Mouse (Mus musculus) lung, embryonic 15.5 days (tissue): ENCODE data around the gene Jdp2. TPM values are rescaled to one million over a fixed set of nuclear protein-coding genes. Genes with fewer than 3 reads are reported as not detected.
A peak's percentile ranks its signal among the peaks of the same experiment; 100 is the strongest.
"Not testable (repeated sequence)": the region's sequence is repeated elsewhere in the genome, so short reads cannot be mapped to it uniquely, and the experiment has no call there.

Source experiments
- ATAC-seq: fragments of 200-750 bp; cut with Nextera tagmentation; 2 replicates; pipeline ENCODE4 v1.8.0; 2017; ENCODE audit warnings: moderate number of reproducible peaks, borderline replicate concordance; ENCODE audit not compliant: low FRiP score, low TSS enrichment; ENCODE audit errors: extremely low read depth
- H3K27ac ChIP-seq: fragments of 300-500 bp; sonication (generic); 2 replicates; pipeline ENCODE4 v1.5.1; 2015; ENCODE audit warnings: moderate library complexity, mild to moderate bottlenecking, inconsistent platforms
- H3K27me3 ChIP-seq: fragments of 300-500 bp; sonication (generic); 2 replicates; pipeline ENCODE4 v1.6.1; 2015; ENCODE audit warnings: inconsistent platforms
- H3K36me3 ChIP-seq: fragments of 300-500 bp; sonication (generic); 2 replicates; pipeline ENCODE4 v1.6.1; 2015; ENCODE audit warnings: inconsistent platforms
- H3K4me1 ChIP-seq: fragments of 300-500 bp; sonication (generic); 2 replicates; pipeline ENCODE4 v1.6.1; 2015; ENCODE audit warnings: inconsistent platforms
- H3K4me2 ChIP-seq: fragments of 300-500 bp; sonication (generic); 2 replicates; pipeline ENCODE4 v1.6.1; 2015; ENCODE audit warnings: inconsistent platforms, mild to moderate bottlenecking, moderate library complexity
- H3K4me3 ChIP-seq: fragments of 300-500 bp; sonication (generic); 2 replicates; pipeline ENCODE4 v1.5.1; 2015; ENCODE audit warnings: mild to moderate bottlenecking, inconsistent platforms
- H3K9ac ChIP-seq: fragments of 300-500 bp; sonication (generic); 2 replicates; pipeline ENCODE4 v1.6.1; 2015; ENCODE audit warnings: inconsistent platforms
- H3K9me3 ChIP-seq: fragments of 300-500 bp; sonication (generic); 2 replicates; pipeline ENCODE4 v1.6.1; 2016; ENCODE audit warnings: inconsistent platforms
- WGBS: fragments of 180-500 bp; shearing (Covaris S2); methylation state at CpG from one replicate; pipeline ENCODE4 v1.1.7; 2015; 5-methylcytosine and 5-hydroxymethylcytosine counted together
- polyA plus RNA-seq: library from polyadenylated mRNA; unstranded; fragments of >200 nt; fragmentation: Nextera tagmentation; extraction: Ambion mirVana; gene quantifications from 2 replicates; pipeline ENCODE4 v1.2.1, GENCODE M21; 2015

The Jdp2 gene
- polyA plus RNA-seq, 1 experiment from 2014 or later, result 1.6 TPM

GRCm38 (mm10) chr12:85640852-85641563 is 42.2 kb downstream of the Jdp2 start:
- H3K9me3 ChIP-seq, result no peaks in the 10 kb centered on the region
- ATAC-seq, result no peak
- no peak overlapping the region for H3K4me3 ChIP-seq
- H3K4me2 ChIP-seq, result no peak overlapping the region
- no peaks in the 10 kb centered on the region for H3K27me3 ChIP-seq
- H3K9ac ChIP-seq, result no peak overlapping the region
- H3K27ac ChIP-seq, result no peak overlapping the region
- H3K4me1 ChIP-seq, result peaks cover 55% of the 10 kb centered on the region
- 43% methylated on average over 10 of the region's 10 CpGs for WGBS
- H3K36me3 ChIP-seq, result no peaks in the 10 kb centered on the region

- H3K27me3 ChIP-seq, result no peaks in the 10 kb centered on the region
- no peaks in the 10 kb centered on the region for H3K36me3 ChIP-seq
- H3K9ac ChIP-seq, result no peak overlapping the region
- H3K9me3 ChIP-seq, result no peaks in the 10 kb centered on the region
- no peak overlapping the region for H3K4me3 ChIP-seq
- whole genome bisulfite sequencing, result 29% methylated on average over 4 of the region's 4 CpGs
- no peak overlapping the region for H3K4me2 ChIP-seq
- H3K4me1 ChIP-seq, result peaks cover 55% of the 10 kb centered on the region
- ATAC-seq, result no peak
- no peak overlapping the region for H3K27ac ChIP-seq
These were observed 42.7 kb downstream of the Jdp2 start for GRCm38 (mm10) chr12:85641564-85641931.

GRCm38 (mm10) chr12:85643735-85644134 is 44.9 kb downstream of the Jdp2 start:
- Histone ChIP-seq H3K27me3 (no peaks in the 10 kb centered on the region), H3K9ac (no peak overlapping the region), H3K27ac (no peak overlapping the region), H3K4me2 (no peak overlapping the region), H3K4me3 (no peak overlapping the region), H3K4me1 (peaks cover 41% of the 10 kb centered on the region), H3K9me3 (no peaks in the 10 kb centered on the region), H3K36me3 (no peaks in the 10 kb centered on the region)
- no peak for ATAC-seq
- 74% methylated on average over 5 of the region's 5 CpGs for WGBS

DNA sequence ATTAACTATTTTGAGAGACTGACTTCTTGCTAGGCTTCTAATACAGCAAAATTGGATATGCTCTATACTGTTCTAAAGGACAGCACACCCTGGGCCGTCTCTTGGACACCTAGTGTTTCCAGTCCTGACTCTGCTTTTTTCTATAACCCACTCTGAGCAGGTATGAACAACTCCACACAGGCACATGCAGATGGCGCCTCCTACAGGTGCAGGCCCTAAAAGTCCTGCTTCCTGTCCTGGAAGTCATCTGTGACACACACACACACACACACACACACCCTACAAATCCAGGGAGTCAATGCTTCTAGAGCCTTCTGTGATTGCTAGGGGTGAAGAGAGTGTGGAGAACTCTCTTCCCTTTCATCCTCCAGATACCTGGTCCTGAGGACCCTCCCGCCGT is 46.8 kb downstream of the Jdp2 start:
- peaks cover 24% of the 10 kb centered on the region for H3K4me1 ChIP-seq
- ATAC-seq, result no peak
- no peak overlapping the region for H3K4me3 ChIP-seq
- no peak overlapping the region for H3K27ac ChIP-seq
- H3K9ac ChIP-seq, result no peak overlapping the region
- H3K36me3 ChIP-seq, result no peaks in the 10 kb centered on the region
- no peaks in the 10 kb centered on the region for H3K27me3 ChIP-seq
- H3K4me2 ChIP-seq, result no peak overlapping the region
- H3K9me3 ChIP-seq, result no peaks in the 10 kb centered on the region
- 86% methylated on average over 4 of the region's 4 CpGs for WGBS

DNA sequence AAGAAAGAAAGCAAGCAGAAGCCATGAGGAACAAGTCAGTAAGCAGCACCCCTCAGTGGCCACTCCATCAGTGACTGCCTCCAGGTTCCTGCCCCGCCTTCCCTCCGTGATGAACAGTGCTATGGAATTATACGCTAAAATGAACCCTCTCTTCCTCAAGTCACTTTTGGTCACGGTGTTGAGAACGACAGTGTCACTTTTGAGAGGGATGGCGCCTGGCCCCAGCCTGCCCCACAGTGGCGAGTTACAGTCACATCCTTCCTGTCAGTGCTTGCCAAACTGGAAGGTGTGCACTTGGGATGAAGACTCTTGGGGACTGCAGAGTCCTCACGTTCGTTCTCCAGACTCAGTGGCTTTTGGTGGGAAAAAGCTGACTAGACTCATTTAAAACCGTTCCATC is 48.5 kb downstream of the Jdp2 start:
- 37% methylated on average over 10 of the region's 10 CpGs for WGBS
- no peak for ATAC-seq

GRCm38 (mm10) chr12:85647955-85648354 is 49.1 kb downstream of the Jdp2 start:
- H3K4me1 ChIP-seq, result peaks cover 8% of the 10 kb centered on the region; the same call in 1 of the 2 replicates
- H3K27ac ChIP-seq, result no peak overlapping the region
- no peaks in the 10 kb centered on the region for H3K36me3 ChIP-seq
- H3K9me3 ChIP-seq, result no peaks in the 10 kb centered on the region
- H3K27me3 ChIP-seq, result no peaks in the 10 kb centered on the region
- H3K4me3 ChIP-seq, result no peak overlapping the region
- H3K9ac ChIP-seq, result no peak overlapping the region
- no peak for ATAC-seq
- no peak overlapping the region for H3K4me2 ChIP-seq
- 91% methylated on average over 1 of the region's 1 CpGs for WGBS

More for the DNA sequence above, 48.5 kb downstream of the Jdp2 start:
- Histone ChIP-seq H3K4me2 (no peak overlapping the region), H3K9ac (no peak overlapping the region), H3K36me3 (no peaks in the 10 kb centered on the region), H3K27ac (no peak overlapping the region), H3K9me3 (no peaks in the 10 kb centered on the region), H3K4me1 (peaks cover 8% of the 10 kb centered on the region; the same call in 1 of the 2 replicates), H3K27me3 (no peaks in the 10 kb centered on the region), H3K4me3 (no peak overlapping the region)

DNA sequence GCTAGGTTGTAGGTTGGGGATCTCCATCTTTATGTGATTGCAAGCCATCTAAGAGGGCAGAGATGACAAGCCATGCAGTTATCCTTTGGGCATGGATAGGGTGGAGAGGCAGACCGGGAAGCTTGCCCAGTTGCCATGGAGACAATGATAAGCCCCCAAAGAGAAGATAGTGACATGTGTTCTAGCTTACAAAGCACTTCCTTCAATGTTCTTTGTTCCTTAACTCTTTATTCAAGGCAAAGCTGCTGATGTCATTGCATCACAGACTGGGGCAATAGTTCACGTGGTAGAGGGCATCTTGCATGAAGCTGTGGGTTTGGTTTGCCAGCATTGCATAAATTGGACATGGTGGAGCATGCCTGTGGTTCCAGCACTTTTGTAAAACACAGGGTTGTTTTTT is 60.5 kb downstream of the Jdp2 start:
- Histone ChIP-seq H3K9me3 (no peaks in the 10 kb centered on the region), H3K27me3 (no peaks in the 10 kb centered on the region), H3K4me3 (no peak overlapping the region), H3K4me1 (peaks cover 3% of the 10 kb centered on the region; the same call in 1 of the 2 replicates), H3K36me3 (no peaks in the 10 kb centered on the region), H3K9ac (no peak overlapping the region), H3K27ac (no peak overlapping the region), H3K4me2 (no peak overlapping the region)
- ATAC-seq, result no peak
- WGBS, result 23% methylated on average over 2 of the region's 2 CpGs

DNA sequence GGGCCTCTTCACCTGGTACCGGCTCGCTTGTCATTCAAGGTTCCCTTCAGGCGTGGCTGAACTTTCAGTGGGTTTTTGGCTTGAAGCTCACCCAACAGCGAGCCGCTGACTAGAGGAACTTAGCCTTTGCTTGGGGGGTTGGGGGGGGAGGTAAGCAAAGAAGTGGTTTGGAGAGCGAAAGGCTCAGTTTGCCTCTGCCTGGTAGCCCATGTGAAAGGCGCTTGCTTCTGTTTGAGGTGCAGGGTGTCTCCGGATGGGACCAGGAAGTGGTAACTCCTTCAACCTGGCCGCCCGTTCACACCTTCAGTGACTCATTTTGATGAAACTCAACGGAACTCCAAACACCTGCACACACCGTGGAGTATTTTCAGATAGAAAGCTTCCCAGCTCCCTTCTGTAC is 62.0 kb downstream of the Jdp2 start:
- Histone ChIP-seq H3K27me3 (no peaks in the 10 kb centered on the region), H3K9ac (no peak overlapping the region), H3K36me3 (no peaks in the 10 kb centered on the region), H3K9me3 (no peaks in the 10 kb centered on the region), H3K4me2 (no peak overlapping the region), H3K27ac (no peak overlapping the region), H3K4me3 (no peak overlapping the region), H3K4me1 (peaks cover 3% of the 10 kb centered on the region; the same call in 1 of the 2 replicates)
- no peak for ATAC-seq
- 80% methylated on average over 12 of the region's 12 CpGs for WGBS

- 73% methylated on average over 8 of the region's 8 CpGs for WGBS
- not testable (repeated sequence) for ATAC-seq, H3K27me3 ChIP-seq, H3K4me1 ChIP-seq, H3K4me2 ChIP-seq, H3K9ac ChIP-seq, H3K36me3 ChIP-seq, H3K4me3 ChIP-seq, H3K27ac ChIP-seq, H3K9me3 ChIP-seq
These were observed 63.4 kb downstream of the Jdp2 start for GRCm38 (mm10) chr12:85662232-85662631.

DNA sequence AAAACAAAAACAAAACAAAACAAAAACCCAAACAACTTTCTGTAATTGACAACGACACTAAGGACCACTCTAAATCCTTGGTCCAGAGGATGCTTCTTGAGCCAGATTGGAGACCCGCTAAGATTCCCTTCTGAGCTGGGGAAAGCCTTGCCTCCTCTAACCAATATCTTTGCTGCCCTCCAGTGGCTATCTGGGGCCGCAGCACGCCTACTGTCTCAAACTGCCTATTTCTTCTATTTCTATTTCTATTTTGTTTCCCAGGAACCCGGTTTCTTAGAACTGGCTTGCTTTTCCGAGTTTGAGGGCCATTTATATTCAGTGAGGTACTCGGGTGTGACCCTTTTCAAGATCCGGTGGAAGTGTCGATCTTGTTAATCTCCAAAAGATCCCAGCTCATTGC is 64.1 kb downstream of the Jdp2 start:
- no peak overlapping the region for H3K4me3 ChIP-seq
- no peaks in the 10 kb centered on the region for H3K9me3 ChIP-seq
- H3K27ac ChIP-seq, result no peak overlapping the region
- H3K4me1 ChIP-seq, result peaks cover 3% of the 10 kb centered on the region; the same call in 1 of the 2 replicates
- WGBS, result 12% methylated on average over 9 of the region's 9 CpGs
- no peak overlapping the region for H3K4me2 ChIP-seq
- H3K9ac ChIP-seq, result no peak overlapping the region
- H3K36me3 ChIP-seq, result no peaks in the 10 kb centered on the region
- ATAC-seq, result peak; percentile 56; the same call in 1 of the 2 replicates
- H3K27me3 ChIP-seq, result no peaks in the 10 kb centered on the region

- ATAC-seq, result no peak
- H3K4me2 ChIP-seq, result no peak overlapping the region
- 0 out of 2 replicates have a peak, but pooled peaks cover 6% of the 10 kb centered on the region for H3K4me1 ChIP-seq
- H3K27me3 ChIP-seq, result no peaks in the 10 kb centered on the region
- H3K4me3 ChIP-seq, result no peak overlapping the region
- H3K9me3 ChIP-seq, result no peaks in the 10 kb centered on the region
- no peaks in the 10 kb centered on the region for H3K36me3 ChIP-seq
- WGBS, result 75% methylated on average over 8 of the region's 8 CpGs
- H3K27ac ChIP-seq, result no peak overlapping the region
- H3K9ac ChIP-seq, result no peak overlapping the region
These were observed 67.3 kb downstream of the Jdp2 start for GRCm38 (mm10) chr12:85666112-85666511.

- WGBS, result 89% methylated on average over 7 of the region's 7 CpGs
- Histone ChIP-seq H3K27ac (no peak overlapping the region), H3K9ac (no peak overlapping the region), H3K9me3 (no peaks in the 10 kb centered on the region), H3K27me3 (no peaks in the 10 kb centered on the region), H3K4me1 (0 out of 2 replicates have a peak, but pooled peaks cover 6% of the 10 kb centered on the region), H3K36me3 (no peaks in the 10 kb centered on the region), H3K4me2 (no peak overlapping the region), H3K4me3 (no peak overlapping the region)
- no peak for ATAC-seq
These were observed 68.2 kb downstream of the Jdp2 start for GRCm38 (mm10) chr12:85667071-85667470.
